Mouse (Mus musculus): Measurements from ENCODE around the gene Dph1. TPM values are rescaled to one million over a fixed set of nuclear protein-coding genes. Genes with fewer than 3 reads are reported as not detected.

Gene Dph1
- polyA plus RNA-seq, 1 experiment from 2014 or later, result 21.1 TPM

DNA sequence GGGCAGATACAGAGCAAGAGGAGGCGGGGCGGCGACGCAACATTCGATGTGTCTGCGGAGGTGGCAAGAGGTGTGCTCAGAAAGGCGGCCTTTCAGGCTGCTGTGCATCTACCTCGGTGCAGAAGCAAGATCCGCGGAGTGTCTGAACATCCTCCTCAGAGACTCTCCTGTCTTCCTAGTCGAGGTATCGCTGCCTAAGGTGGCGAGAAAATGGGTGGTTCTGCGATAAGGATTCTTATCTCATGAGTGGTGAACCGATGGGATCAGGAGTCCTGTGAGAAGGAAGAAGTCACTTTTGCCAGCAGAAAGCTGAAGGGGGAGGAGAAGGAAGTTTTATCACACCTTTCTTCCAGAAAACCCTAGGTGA is 17.3 kb downstream of the Dph1 start:
- whole genome bisulfite sequencing, result 3% methylated on average over 15 of the region's 15 CpGs
- Histone ChIP-seq H3K36me3 (ENCODE audit: control insufficient read depth, insufficient read depth, low read length) (no peaks in the 10 kb centered on the region), H3K9me3 (ENCODE audit: control insufficient read depth, low read length) (no peaks in the 10 kb centered on the region), H3K27me3 (ENCODE audit: control insufficient read depth, insufficient read depth, low read length) (peaks cover 44% of the 10 kb centered on the region), H3K4me1 (ENCODE audit: control insufficient read depth, insufficient read depth, low read length) (peaks cover 27% of the 10 kb centered on the region), H3K4me2 (ENCODE audit: low read depth) (peak overlapping the region; percentile 64), H3K27ac (ENCODE audit: low read depth, low read length) (no peak overlapping the region), H3K9ac (ENCODE audit: low read length) (peak overlapping the region; percentile 56), H3K4me3 (ENCODE audit: low read depth, low read length) (peak overlapping the region; percentile 63)
- no peak for ATAC-seq (ENCODE audit: insufficient read depth, low FRiP score, low TSS enrichment)
- DNase-seq (ENCODE audit: low spot score), result no peak

DNA sequence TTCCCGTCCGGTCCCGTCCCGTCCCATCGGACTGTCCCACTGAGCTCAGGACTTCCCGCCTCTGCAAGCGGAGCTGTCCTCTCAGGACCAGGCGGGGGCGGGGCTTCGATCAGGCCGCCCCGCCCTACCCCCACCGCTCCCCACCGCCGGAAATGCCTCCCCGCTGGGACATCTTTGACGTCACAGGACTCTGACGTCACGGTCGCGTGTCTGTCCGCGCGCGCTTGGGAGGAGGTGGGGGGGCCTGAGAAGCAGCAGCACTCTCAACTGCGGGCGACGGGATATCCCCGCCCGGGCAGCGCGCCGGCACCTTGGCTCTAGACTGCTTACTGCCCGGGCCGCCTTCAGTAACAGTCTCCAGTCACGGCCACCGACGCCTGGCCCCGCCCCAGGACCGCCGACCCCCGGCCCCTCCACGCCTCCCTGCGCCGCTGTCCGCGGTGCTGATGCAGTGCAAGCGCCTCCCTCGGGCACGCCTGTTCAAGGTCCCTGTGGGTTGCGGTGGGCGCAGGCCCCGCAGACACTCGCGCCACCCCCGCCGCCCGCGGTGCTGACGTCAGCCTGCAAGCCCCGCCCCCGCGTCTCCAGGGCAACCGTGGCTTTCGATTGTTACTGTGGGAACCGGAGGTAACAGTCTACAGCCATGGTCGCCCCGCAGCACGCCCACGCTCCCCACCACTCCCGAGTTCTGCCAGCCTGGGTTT is 17.8 kb downstream of the Dph1 start:
- H3K27ac ChIP-seq (ENCODE audit: low read depth, low read length), result no peak overlapping the region

DNA sequence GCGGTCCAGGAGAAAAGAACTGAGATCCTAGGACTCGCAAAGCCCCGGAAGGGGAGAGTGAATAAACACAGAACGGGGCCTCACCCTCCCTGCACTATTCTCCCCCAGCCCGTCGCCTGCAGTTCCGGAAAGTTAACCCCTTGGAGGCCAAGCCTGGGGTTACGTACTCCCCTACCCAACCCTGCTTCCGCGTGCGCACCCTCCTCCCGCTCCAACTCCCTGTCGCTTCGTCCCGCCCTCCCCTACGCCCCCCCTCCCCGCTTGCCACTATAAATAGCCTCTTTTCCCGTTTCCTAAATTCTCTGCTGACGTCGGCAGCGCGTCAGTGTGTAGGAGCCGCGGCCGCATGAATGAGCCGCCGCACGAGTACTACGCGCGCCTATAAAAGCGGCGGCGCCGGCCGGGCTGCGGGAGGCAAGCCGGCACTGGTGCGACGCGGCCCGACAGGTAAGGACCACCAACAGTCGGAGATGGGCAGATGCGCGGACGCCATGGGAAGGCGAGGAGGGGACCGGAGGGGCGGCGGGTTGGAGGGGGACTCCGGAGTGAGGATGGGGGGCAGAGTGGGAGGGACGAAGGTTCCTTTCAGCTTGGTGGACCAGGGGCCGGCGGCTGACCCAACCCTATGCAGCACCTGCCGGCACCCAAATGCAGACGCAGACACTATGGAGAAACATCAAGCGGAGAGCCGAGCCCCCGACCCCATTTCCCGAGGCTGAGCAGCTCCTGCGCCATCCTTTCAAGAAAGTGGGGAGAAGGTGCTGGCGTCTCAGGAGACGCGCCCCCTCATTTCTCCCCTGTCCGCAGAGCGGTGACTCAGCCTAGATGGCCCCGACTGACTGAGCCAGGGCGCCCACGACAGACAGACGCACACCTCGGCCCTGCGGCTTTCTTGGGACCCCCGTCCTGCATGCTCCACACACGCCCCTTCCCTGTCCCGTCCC is 18.6 kb downstream of the Dph1 start:
- peak overlapping the region; percentile 63 for H3K4me3 ChIP-seq (ENCODE audit: low read depth, low read length)
- peaks cover 58% of the 10 kb centered on the region for H3K27me3 ChIP-seq (ENCODE audit: control insufficient read depth, insufficient read depth, low read length)
- no peaks in the 10 kb centered on the region for H3K9me3 ChIP-seq (ENCODE audit: control insufficient read depth, low read length)
- no peak overlapping the region for H3K27ac ChIP-seq (ENCODE audit: low read depth, low read length)
- H3K4me1 ChIP-seq (ENCODE audit: control insufficient read depth, insufficient read depth, low read length), result peaks cover 31% of the 10 kb centered on the region
- peak overlapping the region; percentile 64 for H3K4me2 ChIP-seq (ENCODE audit: low read depth)
- WGBS, result under 1% methylated on average over 73 of the region's 75 CpGs
- no peaks in the 10 kb centered on the region for H3K36me3 ChIP-seq (ENCODE audit: control insufficient read depth, insufficient read depth, low read length)
- DNase-seq (ENCODE audit: low spot score), result peak; percentile 59
- peak overlapping the region; percentile 56; the same call in 1 of the 2 replicates for H3K9ac ChIP-seq (ENCODE audit: low read length)
- ATAC-seq (ENCODE audit: insufficient read depth, low FRiP score, low TSS enrichment), result no peak

More for the DNA sequence above, 17.8 kb downstream of the Dph1 start:
- Histone ChIP-seq H3K27me3 (ENCODE audit: control insufficient read depth, insufficient read depth, low read length) (peaks cover 50% of the 10 kb centered on the region), H3K4me2 (ENCODE audit: low read depth) (peak overlapping the region; percentile 64), H3K9ac (ENCODE audit: low read length) (peak overlapping the region; percentile 56), H3K36me3 (ENCODE audit: control insufficient read depth, insufficient read depth, low read length) (no peaks in the 10 kb centered on the region), H3K4me3 (ENCODE audit: low read depth, low read length) (peak overlapping the region; percentile 63), H3K4me1 (ENCODE audit: control insufficient read depth, insufficient read depth, low read length) (peaks cover 33% of the 10 kb centered on the region), H3K9me3 (ENCODE audit: control insufficient read depth, low read length) (no peaks in the 10 kb centered on the region)
- peak; percentile 68 for ATAC-seq (ENCODE audit: insufficient read depth, low FRiP score, low TSS enrichment)
- WGBS, result 1% methylated on average over 68 of the region's 71 CpGs
- peak; percentile 90 for DNase-seq (ENCODE audit: low spot score)

DNA sequence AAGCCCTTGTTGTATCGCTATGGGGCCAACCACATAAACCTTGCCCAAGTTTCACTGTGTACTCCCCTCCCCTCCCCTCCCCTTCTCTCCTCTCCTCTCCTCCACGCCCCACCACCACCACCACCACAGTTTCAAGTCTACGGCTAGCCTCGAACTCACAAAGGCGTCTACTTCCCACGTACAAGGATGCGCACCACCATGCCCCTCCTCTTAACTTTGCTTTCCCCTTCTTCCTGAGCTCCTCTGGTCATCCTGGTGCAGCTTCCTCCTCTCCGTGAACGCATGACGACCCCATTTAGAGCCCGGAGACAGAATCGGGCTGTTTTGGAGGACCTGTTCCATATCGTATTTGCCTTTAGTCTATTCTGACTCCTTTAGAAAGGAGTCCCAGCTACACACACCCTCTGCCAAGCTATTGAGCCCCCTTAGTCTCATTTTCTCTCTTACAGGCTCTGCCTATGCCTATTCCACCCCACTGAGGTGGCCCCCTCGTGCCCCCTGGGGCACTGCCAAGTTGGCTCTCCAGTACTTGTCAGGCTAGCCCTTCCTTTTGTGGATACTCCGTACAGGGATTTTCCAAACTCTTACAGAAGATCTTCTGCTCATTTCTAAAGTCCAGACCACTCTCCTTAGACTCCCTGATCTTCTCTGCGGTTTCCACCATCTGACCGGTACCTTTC is 19.7 kb downstream of the Dph1 start:
- Histone ChIP-seq H3K4me2 (ENCODE audit: low read depth) (no peak overlapping the region; the same call in 1 of the 2 replicates), H3K4me3 (ENCODE audit: low read depth, low read length) (no peak overlapping the region)

DNA sequence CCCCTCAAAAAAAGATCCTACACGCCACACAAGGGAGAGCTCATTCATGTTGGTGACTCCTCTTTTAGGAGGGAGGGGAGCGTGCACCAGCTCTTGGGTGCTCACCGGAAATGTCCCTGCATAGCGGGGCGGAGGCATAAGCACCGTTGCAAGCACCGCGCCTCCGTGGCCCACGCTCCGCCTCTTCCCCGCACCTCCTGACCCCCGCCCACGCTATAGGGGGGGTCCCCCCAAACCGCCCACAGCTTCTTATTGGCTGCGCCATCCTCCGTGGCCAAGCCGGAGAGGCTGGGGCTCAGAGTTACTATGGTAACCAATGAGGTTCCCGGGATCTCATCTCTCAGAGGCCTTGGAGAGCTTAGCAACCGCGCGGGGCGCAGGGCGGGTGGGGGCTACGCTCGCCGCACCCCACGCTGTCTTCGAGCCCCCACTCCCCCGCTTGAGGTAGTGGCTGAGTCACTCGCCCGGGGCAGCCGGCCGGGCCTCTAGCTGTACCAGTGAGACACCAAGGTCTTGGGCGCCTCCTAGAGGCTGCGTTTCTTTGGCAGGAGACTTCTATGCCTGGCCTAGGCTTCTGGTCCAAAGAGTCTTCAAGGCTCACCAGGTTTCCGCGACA is 20.8 kb downstream of the Dph1 start:
- H3K9ac ChIP-seq (ENCODE audit: low read length), result peak overlapping the region; percentile 22; the same call in 1 of the 2 replicates
- peaks cover 49% of the 10 kb centered on the region for H3K4me1 ChIP-seq (ENCODE audit: control insufficient read depth, insufficient read depth, low read length)
- DNase-seq (ENCODE audit: low spot score) (peak; percentile 91), ATAC-seq (ENCODE audit: insufficient read depth, low FRiP score, low TSS enrichment) (peak; percentile 18; the same call in 1 of the 2 replicates)
- peaks cover 80% of the 10 kb centered on the region for H3K27me3 ChIP-seq (ENCODE audit: control insufficient read depth, insufficient read depth, low read length)
- H3K4me2 ChIP-seq (ENCODE audit: low read depth), result peak overlapping the region; percentile 77
- peak overlapping the region; percentile 36 for H3K4me3 ChIP-seq (ENCODE audit: low read depth, low read length)
- no peaks in the 10 kb centered on the region for H3K9me3 ChIP-seq (ENCODE audit: control insufficient read depth, low read length)
- no peak overlapping the region for H3K27ac ChIP-seq (ENCODE audit: low read depth, low read length)
- WGBS, result 0% methylated on average over 38 of the region's 38 CpGs
- H3K36me3 ChIP-seq (ENCODE audit: control insufficient read depth, insufficient read depth, low read length), result no peaks in the 10 kb centered on the region

More for the DNA sequence above, 19.7 kb downstream of the Dph1 start:
- DNase-seq (ENCODE audit: low spot score) (peak; percentile 12), ATAC-seq (ENCODE audit: insufficient read depth, low FRiP score, low TSS enrichment) (no peak)
- no peaks in the 10 kb centered on the region for H3K36me3 ChIP-seq (ENCODE audit: control insufficient read depth, insufficient read depth, low read length)
- peaks cover 41% of the 10 kb centered on the region for H3K4me1 ChIP-seq (ENCODE audit: control insufficient read depth, insufficient read depth, low read length)
- H3K27ac ChIP-seq (ENCODE audit: low read depth, low read length), result no peak overlapping the region
- 7% methylated on average over 17 of the region's 17 CpGs for WGBS
- H3K27me3 ChIP-seq (ENCODE audit: control insufficient read depth, insufficient read depth, low read length), result peaks cover 69% of the 10 kb centered on the region
- no peak overlapping the region for H3K9ac ChIP-seq (ENCODE audit: low read length)
- no peaks in the 10 kb centered on the region for H3K9me3 ChIP-seq (ENCODE audit: control insufficient read depth, low read length)

DNA sequence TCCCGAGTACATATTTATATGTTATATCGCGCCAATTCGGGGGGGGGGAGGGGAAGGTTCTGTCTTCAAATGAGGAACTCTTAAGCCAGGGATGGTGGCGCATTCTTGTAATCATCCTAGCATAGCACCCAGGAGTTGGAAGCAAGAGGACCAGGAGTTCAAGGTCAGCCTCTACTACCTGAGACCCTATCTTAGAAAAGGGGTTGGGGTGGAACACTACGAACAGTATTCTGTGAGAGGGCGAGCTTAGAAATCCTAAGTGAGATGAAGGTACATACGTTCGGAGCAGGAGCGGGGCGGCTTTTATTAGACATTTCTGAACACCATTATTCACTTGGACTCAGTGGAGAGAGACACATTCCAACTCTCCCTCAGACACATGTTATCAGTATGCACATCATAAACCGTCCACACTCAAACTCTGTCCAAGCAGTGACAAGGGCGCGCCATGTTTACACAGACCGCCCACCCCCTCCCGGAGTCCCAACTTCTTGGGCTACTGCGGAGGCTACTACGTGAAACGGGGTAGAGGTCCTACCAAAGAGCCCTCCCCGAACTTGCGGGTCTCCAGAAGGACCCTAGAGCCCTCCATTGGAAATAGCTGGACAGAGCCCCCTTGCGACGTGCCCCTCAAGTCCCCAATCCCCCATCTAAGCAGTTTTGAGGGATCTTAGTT is 21.5 kb downstream of the Dph1 start, which contains the start of gene Hic1:
Hic1 (minus strand) TSS at position 115 of the 676 bp plus-strand sequence.
- H3K9me3 ChIP-seq (ENCODE audit: control insufficient read depth, low read length), result no peaks in the 10 kb centered on the region
- no peak for ATAC-seq (ENCODE audit: insufficient read depth, low FRiP score, low TSS enrichment)
- H3K4me3 ChIP-seq (ENCODE audit: low read depth, low read length), result peak within 1 kb of the TSS; percentile 54
- H3K27me3 ChIP-seq (ENCODE audit: control insufficient read depth, insufficient read depth, low read length), result peaks cover 87% of the 10 kb centered on the region
- no peaks in the 10 kb centered on the region for H3K36me3 ChIP-seq (ENCODE audit: control insufficient read depth, insufficient read depth, low read length)
- peak within 1 kb of the TSS; percentile 60 for H3K9ac ChIP-seq (ENCODE audit: low read length)
- peak; percentile 44 for DNase-seq (ENCODE audit: low spot score)
- 7% methylated on average over 23 of the region's 23 CpGs for WGBS
- H3K27ac ChIP-seq (ENCODE audit: low read depth, low read length), result 0 out of 2 replicates have a peak within 1 kb of the TSS, but pooled peaks have one; percentile 23
- peaks cover 49% of the 10 kb centered on the region for H3K4me1 ChIP-seq (ENCODE audit: control insufficient read depth, insufficient read depth, low read length)
- H3K4me2 ChIP-seq (ENCODE audit: low read depth), result peak within 1 kb of the TSS; percentile 77

DNA sequence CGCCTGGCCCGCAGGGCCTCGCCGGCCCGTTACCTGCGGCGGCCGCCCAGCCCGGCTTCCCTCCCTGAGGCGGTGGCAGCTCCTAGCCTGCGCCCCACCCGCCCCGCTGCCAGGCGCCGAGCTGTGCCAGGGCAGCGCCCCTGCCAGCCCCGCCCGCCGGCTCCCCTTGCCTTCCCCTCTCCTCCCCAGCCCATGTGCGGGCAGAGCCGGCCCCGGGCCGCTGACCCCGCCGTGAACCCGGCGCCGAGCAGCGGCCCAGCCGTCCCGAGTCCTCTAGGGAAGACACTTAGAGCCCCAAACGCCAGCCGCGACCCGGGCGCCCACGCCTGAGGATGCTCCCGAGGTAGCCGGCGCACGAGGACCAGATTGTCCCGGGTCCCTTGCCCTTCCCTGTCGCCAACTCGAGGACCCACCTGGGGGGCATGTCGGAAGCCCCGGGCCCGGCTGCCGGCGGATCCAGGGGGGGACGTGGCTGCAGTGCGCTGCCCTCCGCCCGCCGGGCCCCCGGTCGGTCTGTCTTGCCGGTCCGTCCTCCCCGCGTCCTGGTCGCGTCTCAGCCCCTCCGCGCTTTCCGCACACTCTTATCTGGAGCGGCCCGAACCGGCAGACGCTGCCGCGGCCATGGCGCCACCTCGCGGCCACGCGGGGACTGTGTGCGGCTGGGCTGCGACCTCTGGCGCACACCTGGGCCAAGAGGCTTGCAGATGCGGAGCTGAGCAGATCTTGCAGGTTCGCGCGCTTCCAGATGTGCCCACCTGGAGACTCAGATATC is 22.3 kb downstream of the Dph1 start:
- Histone ChIP-seq H3K9ac (ENCODE audit: low read length) (peak overlapping the region; percentile 60), H3K27me3 (ENCODE audit: control insufficient read depth, insufficient read depth, low read length) (peaks cover 94% of the 10 kb centered on the region), H3K4me1 (ENCODE audit: control insufficient read depth, insufficient read depth, low read length) (peaks cover 47% of the 10 kb centered on the region), H3K36me3 (ENCODE audit: control insufficient read depth, insufficient read depth, low read length) (no peaks in the 10 kb centered on the region), H3K9me3 (ENCODE audit: control insufficient read depth, low read length) (no peaks in the 10 kb centered on the region), H3K27ac (ENCODE audit: low read depth, low read length) (0 out of 2 replicates have a peak overlapping the region, but pooled peaks have one; percentile 23), H3K4me2 (ENCODE audit: low read depth) (peak overlapping the region; percentile 71), H3K4me3 (ENCODE audit: low read depth, low read length) (peak overlapping the region; percentile 54)
- no peak for ATAC-seq (ENCODE audit: insufficient read depth, low FRiP score, low TSS enrichment)
- under 1% methylated on average over 61 of the region's 83 CpGs for WGBS
- DNase-seq (ENCODE audit: low spot score), result peak; percentile 88

Data from neural tube, embryonic 11.5 days (tissue).